Mouse (Mus musculus): ENCODE data around the gene Ntm. TPM values are rescaled to one million over a fixed set of nuclear protein-coding genes. Genes with fewer than 3 reads are reported as not detected.

The Ntm gene
- polyA plus RNA-seq, 1 experiment from 2014 or later: 14.3 TPM

GRCm38 (mm10) chr9:29393136-29393535 is 569.8 kb downstream of the Ntm start:
- Histone ChIP-seq H3K9ac (ENCODE audit: low read length) (no peak overlapping the region), H3K9me3 (ENCODE audit: control insufficient read depth, low read length) (no peaks in the 10 kb centered on the region), H3K27ac (ENCODE audit: low read depth, low read length) (no peak overlapping the region), H3K4me3 (ENCODE audit: low read depth, low read length) (no peak overlapping the region), H3K27me3 (ENCODE audit: control insufficient read depth, insufficient read depth, low read length) (no peaks in the 10 kb centered on the region), H3K4me2 (ENCODE audit: low read depth, low read length, severe bottlenecking) (no peak overlapping the region), H3K36me3 (ENCODE audit: control insufficient read depth, insufficient read depth, low read length) (no peaks in the 10 kb centered on the region), H3K4me1 (replicated peaks; ENCODE audit: control insufficient read depth, insufficient read depth, low read length) (no peaks in the 10 kb centered on the region)
- DNase-seq (ENCODE audit: low spot score) (no peak), ATAC-seq (replicated peaks; ENCODE audit: low FRiP score) (no peak)
- 91% methylated on average over 4 of the region's 4 CpGs for WGBS

- Histone ChIP-seq H3K27ac (ENCODE audit: low read depth, low read length) (no peak overlapping the region), H3K4me1 (replicated peaks; ENCODE audit: control insufficient read depth, insufficient read depth, low read length) (no peaks in the 10 kb centered on the region), H3K4me2 (ENCODE audit: low read depth, low read length, severe bottlenecking) (no peak overlapping the region), H3K36me3 (ENCODE audit: control insufficient read depth, insufficient read depth, low read length) (no peaks in the 10 kb centered on the region), H3K9ac (ENCODE audit: low read length) (no peak overlapping the region), H3K9me3 (ENCODE audit: control insufficient read depth, low read length) (no peaks in the 10 kb centered on the region), H3K4me3 (ENCODE audit: low read depth, low read length) (no peak overlapping the region), H3K27me3 (ENCODE audit: control insufficient read depth, insufficient read depth, low read length) (no peaks in the 10 kb centered on the region)
- ATAC-seq (replicated peaks; ENCODE audit: low FRiP score) (no peak), DNase-seq (ENCODE audit: low spot score) (no peak)
- 82% methylated on average over 11 of the region's 11 CpGs for WGBS
These were observed 572.0 kb downstream of the Ntm start for GRCm38 (mm10) chr9:29390796-29391517.

- H3K36me3 ChIP-seq (ENCODE audit: control insufficient read depth, insufficient read depth, low read length): no peaks in the 10 kb centered on the region
- 90% methylated on average over 7 of the region's 7 CpGs for WGBS
- no peak overlapping the region for H3K27ac ChIP-seq (ENCODE audit: low read depth, low read length)
- no peaks in the 10 kb centered on the region for H3K9me3 ChIP-seq (ENCODE audit: control insufficient read depth, low read length)
- ATAC-seq (replicated peaks; ENCODE audit: low FRiP score): no peak
- no peaks in the 10 kb centered on the region for H3K27me3 ChIP-seq (ENCODE audit: control insufficient read depth, insufficient read depth, low read length)
- no peak for DNase-seq (ENCODE audit: low spot score)
- H3K4me3 ChIP-seq (ENCODE audit: low read depth, low read length): no peak overlapping the region
- H3K4me1 ChIP-seq (replicated peaks; ENCODE audit: control insufficient read depth, insufficient read depth, low read length): no peaks in the 10 kb centered on the region
- no peak overlapping the region for H3K9ac ChIP-seq (ENCODE audit: low read length)
- H3K4me2 ChIP-seq (ENCODE audit: low read depth, low read length, severe bottlenecking): no peak overlapping the region
These were observed 573.7 kb downstream of the Ntm start for GRCm38 (mm10) chr9:29389224-29389623.

GRCm38 (mm10) chr9:29387136-29387535 is 575.8 kb downstream of the Ntm start:
- H3K27me3 ChIP-seq (ENCODE audit: control insufficient read depth, insufficient read depth, low read length): no peaks in the 10 kb centered on the region
- H3K4me1 ChIP-seq (replicated peaks; ENCODE audit: control insufficient read depth, insufficient read depth, low read length): no peaks in the 10 kb centered on the region
- H3K4me2 ChIP-seq (ENCODE audit: low read depth, low read length, severe bottlenecking): no peak overlapping the region
- H3K9ac ChIP-seq (ENCODE audit: low read length): no peak overlapping the region
- H3K36me3 ChIP-seq (ENCODE audit: control insufficient read depth, insufficient read depth, low read length): no peaks in the 10 kb centered on the region
- H3K9me3 ChIP-seq (ENCODE audit: control insufficient read depth, low read length): no peaks in the 10 kb centered on the region
- 81% methylated on average over 4 of the region's 4 CpGs for WGBS
- no peak for ATAC-seq (replicated peaks; ENCODE audit: low FRiP score)
- DNase-seq (ENCODE audit: low spot score): no peak
- no peak overlapping the region for H3K4me3 ChIP-seq (ENCODE audit: low read depth, low read length)
- H3K27ac ChIP-seq (ENCODE audit: low read depth, low read length): no peak overlapping the region

- WGBS: 89% methylated on average over 12 of the region's 12 CpGs
These were observed 585.6 kb downstream of the Ntm start for GRCm38 (mm10) chr9:29377172-29378002.

GRCm38 (mm10) chr9:29371341-29371740 is 591.6 kb downstream of the Ntm start:
- no peaks in the 10 kb centered on the region for H3K4me1 ChIP-seq (replicated peaks; ENCODE audit: control insufficient read depth, insufficient read depth, low read length)
- ATAC-seq (replicated peaks; ENCODE audit: low FRiP score) (no peak), DNase-seq (ENCODE audit: low spot score) (no peak)
- 93% methylated on average over 3 of the region's 3 CpGs for WGBS
- no peaks in the 10 kb centered on the region; the same call in 1 of the 2 replicates for H3K27me3 ChIP-seq (ENCODE audit: control insufficient read depth, insufficient read depth, low read length)
- H3K9me3 ChIP-seq (ENCODE audit: control insufficient read depth, low read length): no peaks in the 10 kb centered on the region
- H3K27ac ChIP-seq (ENCODE audit: low read depth, low read length): no peak overlapping the region
- no peak overlapping the region for H3K4me3 ChIP-seq (ENCODE audit: low read depth, low read length)
- H3K4me2 ChIP-seq (ENCODE audit: low read depth, low read length, severe bottlenecking): no peak overlapping the region
- no peaks in the 10 kb centered on the region for H3K36me3 ChIP-seq (ENCODE audit: control insufficient read depth, insufficient read depth, low read length)
- no peak overlapping the region for H3K9ac ChIP-seq (ENCODE audit: low read length)

More at GRCm38 (mm10) chr9:29377172-29378002, 585.6 kb downstream of the Ntm start:
- Histone ChIP-seq H3K9me3 (ENCODE audit: control insufficient read depth, low read length) (no peaks in the 10 kb centered on the region), H3K9ac (ENCODE audit: low read length) (no peak overlapping the region), H3K27ac (ENCODE audit: low read depth, low read length) (no peak overlapping the region), H3K36me3 (ENCODE audit: control insufficient read depth, insufficient read depth, low read length) (no peaks in the 10 kb centered on the region), H3K4me1 (replicated peaks; ENCODE audit: control insufficient read depth, insufficient read depth, low read length) (no peaks in the 10 kb centered on the region), H3K4me3 (ENCODE audit: low read depth, low read length) (no peak overlapping the region), H3K4me2 (ENCODE audit: low read depth, low read length, severe bottlenecking) (no peak overlapping the region), H3K27me3 (ENCODE audit: control insufficient read depth, insufficient read depth, low read length) (no peaks in the 10 kb centered on the region; the same call in 1 of the 2 replicates)
- ATAC-seq (replicated peaks; ENCODE audit: low FRiP score) (no peak), DNase-seq (ENCODE audit: low spot score) (no peak)

GRCm38 (mm10) chr9:29369621-29370020 is 593.3 kb downstream of the Ntm start:
- Histone ChIP-seq H3K4me1 (replicated peaks; ENCODE audit: control insufficient read depth, insufficient read depth, low read length) (no peaks in the 10 kb centered on the region), H3K4me3 (ENCODE audit: low read depth, low read length) (no peak overlapping the region), H3K4me2 (ENCODE audit: low read depth, low read length, severe bottlenecking) (no peak overlapping the region), H3K27me3 (ENCODE audit: control insufficient read depth, insufficient read depth, low read length) (no peaks in the 10 kb centered on the region), H3K27ac (ENCODE audit: low read depth, low read length) (no peak overlapping the region), H3K9ac (ENCODE audit: low read length) (no peak overlapping the region), H3K9me3 (ENCODE audit: control insufficient read depth, low read length) (no peaks in the 10 kb centered on the region), H3K36me3 (ENCODE audit: control insufficient read depth, insufficient read depth, low read length) (no peaks in the 10 kb centered on the region)
- DNase-seq (ENCODE audit: low spot score) (no peak), ATAC-seq (replicated peaks; ENCODE audit: low FRiP score) (no peak)
- 75% methylated on average over 3 of the region's 3 CpGs for WGBS

- H3K4me1 ChIP-seq (replicated peaks; ENCODE audit: control insufficient read depth, insufficient read depth, low read length): no peaks in the 10 kb centered on the region
- no peaks in the 10 kb centered on the region for H3K27me3 ChIP-seq (ENCODE audit: control insufficient read depth, insufficient read depth, low read length)
- no peak overlapping the region for H3K27ac ChIP-seq (ENCODE audit: low read depth, low read length)
- WGBS: 65% methylated on average over 3 of the region's 3 CpGs
- H3K9me3 ChIP-seq (ENCODE audit: control insufficient read depth, low read length): no peaks in the 10 kb centered on the region
- no peaks in the 10 kb centered on the region for H3K36me3 ChIP-seq (ENCODE audit: control insufficient read depth, insufficient read depth, low read length)
- no peak overlapping the region for H3K4me3 ChIP-seq (ENCODE audit: low read depth, low read length)
- H3K9ac ChIP-seq (ENCODE audit: low read length): no peak overlapping the region
- DNase-seq (ENCODE audit: low spot score): no peak
- no peak overlapping the region for H3K4me2 ChIP-seq (ENCODE audit: low read depth, low read length, severe bottlenecking)
- no peak for ATAC-seq (replicated peaks; ENCODE audit: low FRiP score)
These were observed 594.6 kb downstream of the Ntm start for GRCm38 (mm10) chr9:29368291-29368690.

Data from forebrain, embryonic 11.5 days (tissue).